Mouse (Mus musculus): ENCODE measurements around the gene Wbp2.

DNA sequence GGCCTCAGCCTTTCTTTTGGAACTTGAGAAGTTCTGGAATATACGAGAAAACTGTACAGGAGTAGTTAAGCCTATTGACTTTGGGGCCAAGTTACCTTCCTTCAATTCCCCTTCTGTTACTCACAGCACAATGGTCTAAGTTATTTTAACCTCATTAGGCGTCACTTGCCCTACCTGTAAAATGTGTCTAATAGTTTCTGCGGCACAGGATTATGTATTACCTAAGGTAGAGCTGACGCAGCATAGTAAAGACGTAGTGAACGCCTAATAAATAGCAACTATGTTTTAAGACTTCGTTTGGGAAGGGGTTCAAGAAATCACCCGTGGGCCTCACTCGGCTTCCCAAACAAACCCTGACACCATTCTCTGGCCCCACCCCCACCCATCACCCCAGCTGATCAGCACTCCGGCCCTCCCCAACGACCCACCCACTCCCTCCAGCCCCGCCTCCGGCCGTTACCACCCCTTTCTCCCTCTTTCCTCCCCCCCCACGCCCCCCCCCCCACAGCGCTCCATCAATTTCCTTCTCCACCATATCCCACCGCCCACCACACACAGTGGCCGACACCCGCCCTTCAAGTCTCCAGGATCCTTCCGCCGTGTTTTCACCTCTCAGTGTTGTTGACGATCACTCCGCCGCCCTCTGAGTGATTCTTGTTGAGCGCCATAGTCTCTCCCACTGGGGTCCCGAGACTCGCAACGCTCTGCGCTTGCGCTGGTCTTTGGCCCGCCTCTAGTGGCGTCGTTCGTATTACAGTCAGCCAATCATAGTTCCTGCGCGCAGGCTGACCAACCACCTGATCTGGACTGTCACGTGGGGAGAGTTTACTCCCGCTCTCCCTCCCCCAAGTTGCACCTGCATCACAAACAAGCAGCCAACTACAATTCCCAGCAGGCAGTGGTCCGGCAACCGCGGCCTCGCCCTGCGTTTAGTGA is at the start of gene Wbp2:
- TF ChIP-seq TAL1 (conservative IDR thresholded peaks at IDR 0.05; ENCODE audit: low read depth, low read length): no peak
- TF ChIP-seq POLR2AphosphoS5 (IDR thresholded peaks at IDR 0.05; ENCODE audit: insufficient replicate concordance, low read depth, low read length): no peak
- TF ChIP-seq GATA1 (IDR thresholded peaks at IDR 0.05; ENCODE audit: borderline replicate concordance, low read length): no peak
- TF ChIP-seq CTCF (IDR thresholded peaks at IDR 0.05; ENCODE audit: low read depth, low read length): no peak

All from G1E (cell line).